Mouse (Mus musculus) intestine, embryonic 14.5 days (tissue): ENCODE measurements around the gene Sco1. TPM values are rescaled to one million over a fixed set of nuclear protein-coding genes. Genes with fewer than 3 reads are reported as not detected.

Source experiments
- ATAC-seq: fragments of 200-750 bp; cut with Nextera tagmentation; replicated peaks from 2 replicates; pipeline ENCODE4 v1.8.0; 2017; ENCODE audit warnings: low read depth, moderate number of reproducible peaks, moderate TSS enrichment, moderate library complexity; ENCODE audit not compliant: low FRiP score, low TSS enrichment
- DNase-seq: peaks from one replicate; pipeline ENCODE4 v3.0.0-alpha.2; 2018; ENCODE audit warnings: low spot score
- H3K27ac ChIP-seq: fragments of 300-500 bp; sonication (generic); 2 replicates; pipeline ENCODE4 v1.5.1; 2014; ENCODE audit warnings: low read depth, mild to moderate bottlenecking, control low read depth
- H3K27me3 ChIP-seq: fragments of 300-500 bp; sonication (generic); replicated peaks from 2 replicates; pipeline ENCODE4 v1.6.1; 2014; ENCODE audit warnings: low read length, control low read depth; ENCODE audit not compliant: control insufficient read depth, insufficient read depth
- H3K36me3 ChIP-seq: fragments of 300-500 bp; sonication (generic); 2 replicates; pipeline ENCODE4 v1.6.1; 2014; ENCODE audit warnings: low read length, control low read depth; ENCODE audit not compliant: control insufficient read depth, insufficient read depth
- H3K4me1 ChIP-seq: fragments of 300-500 bp; sonication (generic); replicated peaks from 2 replicates; pipeline ENCODE4 v1.6.1; 2014; ENCODE audit warnings: low read length, control low read depth, mixed read lengths; ENCODE audit not compliant: control insufficient read depth, insufficient read depth
- H3K4me2 ChIP-seq: fragments of 300-500 bp; sonication (generic); 2 replicates; pipeline ENCODE4 v1.6.1; 2014; ENCODE audit warnings: low read length
- H3K4me3 ChIP-seq: fragments of 300-500 bp; sonication (generic); 2 replicates; pipeline ENCODE4 v1.5.1; 2014; ENCODE audit warnings: low read depth, low read length, control low read depth, mixed read lengths
- H3K9ac ChIP-seq: fragments of 300-500 bp; sonication (generic); 2 replicates; pipeline ENCODE4 v1.6.1; 2014; ENCODE audit warnings: mild to moderate bottlenecking, low read length
- H3K9me3 ChIP-seq: fragments of 300-500 bp; sonication (generic); 2 replicates; pipeline ENCODE4 v1.6.1; 2016; ENCODE audit warnings: low read length, control low read depth; ENCODE audit not compliant: control insufficient read depth
- WGBS: fragments of 180-500 bp; shearing (Covaris S2); extraction: QIAGEN DNeasy Blood & Tissue Kit; methylation state at CpG from one replicate; pipeline ENCODE4 v1.1.7; 2014; 5-methylcytosine and 5-hydroxymethylcytosine counted together
- polyA plus RNA-seq: library from polyadenylated mRNA; unstranded; fragments of >200 nt; fragmentation: Nextera tagmentation; extraction: Ambion mirVana; gene quantifications from 2 replicates; pipeline ENCODE4 v1.2.1, GENCODE M21; 2014

The Sco1 gene
- polyA plus RNA-seq, 1 experiment from 2014 or later: 18.1 TPM

DNA sequence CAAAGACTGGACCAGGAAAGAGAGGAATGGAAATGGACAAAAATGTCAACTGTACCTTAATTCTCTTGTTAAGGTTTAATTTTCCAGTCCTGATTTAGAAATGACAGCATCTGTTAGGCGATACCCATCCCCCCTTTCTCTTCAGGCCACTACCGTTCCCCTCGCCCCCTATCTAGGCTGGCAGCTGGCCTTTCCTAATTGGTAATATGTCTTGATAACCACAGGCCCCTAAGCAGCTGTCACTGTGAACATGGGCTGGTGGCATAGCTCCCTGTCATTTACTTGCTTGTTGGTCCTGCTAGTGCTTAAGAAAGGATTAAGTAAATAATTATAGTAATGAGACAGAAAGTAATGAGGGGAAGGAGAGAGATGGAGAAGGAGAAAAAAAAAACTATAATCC lies 25.0 kb downstream of the Sco1 start:
- H3K9ac ChIP-seq: no peak overlapping the region
- 0 out of 2 replicates have a peak, but pooled peaks cover 4% of the 10 kb centered on the region for H3K4me1 ChIP-seq
- no peaks in the 10 kb centered on the region for H3K27me3 ChIP-seq
- DNase-seq (no peak), ATAC-seq (no peak)
- H3K27ac ChIP-seq: no peak overlapping the region
- no peak overlapping the region for H3K4me3 ChIP-seq
- no peak overlapping the region for H3K4me2 ChIP-seq
- 76% methylated on average over 3 of the region's 3 CpGs for WGBS
- no peaks in the 10 kb centered on the region for H3K36me3 ChIP-seq
- H3K9me3 ChIP-seq: no peaks in the 10 kb centered on the region

- no peak within 1 kb of the TSS for H3K27ac ChIP-seq
- H3K9me3 ChIP-seq: no peaks in the 10 kb centered on the region
- H3K27me3 ChIP-seq: 0 out of 2 replicates have a peak, but pooled peaks cover 2% of the 10 kb centered on the region
- ATAC-seq (no peak), DNase-seq (no peak)
- no peak within 1 kb of the TSS for H3K4me2 ChIP-seq
- no peaks in the 10 kb centered on the region for H3K36me3 ChIP-seq
- H3K4me1 ChIP-seq: 0 out of 2 replicates have a peak, but pooled peaks cover 4% of the 10 kb centered on the region
- no peak within 1 kb of the TSS for H3K9ac ChIP-seq
- WGBS: 90% methylated on average over 5 of the region's 5 CpGs
- no peak within 1 kb of the TSS for H3K4me3 ChIP-seq
These were observed 25.5 kb downstream of the Sco1 start, which contains the start of gene Myh3 for GRCm38 (mm10) chr11:67078000-67078399. TSS of gene Myh3 (plus strand) at chr11:67078300.

GRCm38 (mm10) chr11:67078888-67079287 lies 26.4 kb downstream of the Sco1 start:
- Histone ChIP-seq H3K9ac (no peak overlapping the region), H3K4me1 (0 out of 2 replicates have a peak, but pooled peaks cover 4% of the 10 kb centered on the region)

DNA sequence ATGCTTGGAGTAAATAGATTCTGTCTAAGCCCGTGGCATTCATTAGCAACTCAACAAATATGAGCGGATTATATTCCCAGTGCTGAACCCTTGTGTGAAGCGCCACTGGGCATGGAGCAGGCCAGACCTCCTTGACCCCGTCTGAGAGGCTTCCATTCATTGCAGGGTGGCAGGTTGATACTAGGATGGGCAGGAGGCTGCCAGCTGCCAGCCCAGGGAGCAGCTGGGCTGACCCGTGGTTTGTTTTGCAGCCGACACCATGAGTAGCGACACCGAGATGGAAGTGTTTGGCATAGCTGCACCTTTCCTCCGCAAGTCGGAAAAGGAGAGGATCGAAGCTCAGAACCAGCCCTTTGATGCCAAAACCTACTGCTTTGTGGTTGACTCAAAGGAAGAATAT lies 27.3 kb downstream of the Sco1 start:
- H3K36me3 ChIP-seq: no peaks in the 10 kb centered on the region
- H3K9me3 ChIP-seq: no peaks in the 10 kb centered on the region
- 70% methylated on average over 11 of the region's 11 CpGs for WGBS
- no peak for ATAC-seq
- no peak overlapping the region for H3K4me2 ChIP-seq
- no peak for DNase-seq
- H3K4me1 ChIP-seq: 0 out of 2 replicates have a peak, but pooled peaks cover 4% of the 10 kb centered on the region
- H3K27ac ChIP-seq: no peak overlapping the region
- no peak overlapping the region for H3K4me3 ChIP-seq
- no peak overlapping the region for H3K9ac ChIP-seq
- H3K27me3 ChIP-seq: peaks cover 17% of the 10 kb centered on the region

More at GRCm38 (mm10) chr11:67078888-67079287, 26.4 kb downstream of the Sco1 start:
- ATAC-seq (no peak), DNase-seq (no peak)
- H3K27me3 ChIP-seq: peaks cover 10% of the 10 kb centered on the region; the same call in 1 of the 2 replicates
- WGBS: 85% methylated on average over 6 of the region's 6 CpGs
- H3K4me3 ChIP-seq: no peak overlapping the region
- no peak overlapping the region for H3K27ac ChIP-seq
- H3K4me2 ChIP-seq: no peak overlapping the region
- H3K9me3 ChIP-seq: no peaks in the 10 kb centered on the region
- no peaks in the 10 kb centered on the region for H3K36me3 ChIP-seq

- Histone ChIP-seq H3K36me3 (no peaks in the 10 kb centered on the region), H3K27ac (no peak overlapping the region), H3K4me2 (no peak overlapping the region), H3K9ac (no peak overlapping the region), H3K9me3 (no peaks in the 10 kb centered on the region), H3K27me3 (peaks cover 21% of the 10 kb centered on the region), H3K4me3 (no peak overlapping the region), H3K4me1 (0 out of 2 replicates have a peak, but pooled peaks cover 4% of the 10 kb centered on the region)
- peak; percentile 73 for DNase-seq
- WGBS: 8% methylated on average over 3 of the region's 3 CpGs
- 0 out of 2 replicates have a peak, but pooled peaks have one; percentile 28 for ATAC-seq
These were observed 27.7 kb downstream of the Sco1 start for GRCm38 (mm10) chr11:67080168-67080567.

GRCm38 (mm10) chr11:67081125-67081649 lies 28.7 kb downstream of the Sco1 start:
- WGBS: 2% methylated on average over 9 of the region's 11 CpGs
- H3K27me3 ChIP-seq: peaks cover 23% of the 10 kb centered on the region
- ATAC-seq: peak; percentile 77

DNA sequence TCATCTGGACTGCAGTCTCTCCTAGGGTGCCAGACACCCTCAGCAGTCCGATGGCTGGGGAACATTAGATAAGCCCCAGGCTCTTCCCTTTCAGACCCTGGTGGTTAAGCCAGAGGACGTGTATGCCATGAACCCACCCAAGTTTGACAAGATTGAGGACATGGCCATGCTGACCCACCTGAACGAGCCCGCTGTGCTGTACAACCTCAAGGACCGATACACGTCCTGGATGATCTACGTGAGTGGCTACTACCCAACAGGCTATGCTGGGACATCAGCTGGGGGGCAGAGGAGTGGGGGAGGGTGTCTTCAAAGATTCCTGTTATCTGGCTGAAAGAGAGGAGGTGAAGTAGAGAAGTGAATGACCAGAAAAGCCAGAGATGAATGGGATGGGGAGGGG lies 29.7 kb downstream of the Sco1 start:
- H3K4me2 ChIP-seq: no peak overlapping the region
- DNase-seq (no peak), ATAC-seq (no peak)
- WGBS: 85% methylated on average over 7 of the region's 7 CpGs
- no peaks in the 10 kb centered on the region for H3K9me3 ChIP-seq
- H3K27me3 ChIP-seq: peaks cover 23% of the 10 kb centered on the region
- H3K36me3 ChIP-seq: no peaks in the 10 kb centered on the region
- 0 out of 2 replicates have a peak, but pooled peaks cover 4% of the 10 kb centered on the region for H3K4me1 ChIP-seq
- H3K9ac ChIP-seq: no peak overlapping the region
- no peak overlapping the region for H3K27ac ChIP-seq
- H3K4me3 ChIP-seq: no peak overlapping the region

More at GRCm38 (mm10) chr11:67081125-67081649, 28.7 kb downstream of the Sco1 start:
- Histone ChIP-seq H3K36me3 (no peaks in the 10 kb centered on the region), H3K27ac (no peak overlapping the region), H3K9ac (no peak overlapping the region), H3K4me1 (0 out of 2 replicates have a peak, but pooled peaks cover 4% of the 10 kb centered on the region), H3K4me2 (no peak overlapping the region), H3K9me3 (no peaks in the 10 kb centered on the region), H3K4me3 (no peak overlapping the region)
- DNase-seq: peak; percentile 67

- Histone ChIP-seq H3K27ac (no peak overlapping the region), H3K4me3 (no peak overlapping the region), H3K36me3 (no peaks in the 10 kb centered on the region), H3K9ac (no peak overlapping the region), H3K4me1 (0 out of 2 replicates have a peak, but pooled peaks cover 4% of the 10 kb centered on the region), H3K9me3 (no peaks in the 10 kb centered on the region), H3K27me3 (peaks cover 23% of the 10 kb centered on the region), H3K4me2 (no peak overlapping the region)
- no peak for DNase-seq
- 81% methylated on average over 13 of the region's 13 CpGs for WGBS
- ATAC-seq: no peak
These were observed 30.3 kb downstream of the Sco1 start for GRCm38 (mm10) chr11:67082793-67083192.

- Histone ChIP-seq H3K27ac (no peak overlapping the region), H3K27me3 (peaks cover 23% of the 10 kb centered on the region), H3K9ac (no peak overlapping the region), H3K4me3 (no peak overlapping the region), H3K4me2 (no peak overlapping the region), H3K9me3 (no peaks in the 10 kb centered on the region), H3K4me1 (0 out of 2 replicates have a peak, but pooled peaks cover 4% of the 10 kb centered on the region), H3K36me3 (no peaks in the 10 kb centered on the region)
- DNase-seq: no peak
- 62% methylated on average over 6 of the region's 6 CpGs for WGBS
- no peak for ATAC-seq
These were observed 30.8 kb downstream of the Sco1 start for GRCm38 (mm10) chr11:67083239-67083638.
